Mouse (Mus musculus): ENCODE measurements at regions not wholly inside any gene's neighbourhood (a gene's known extent, or its start where the extent isn't known, plus 50 kb on each side); places are given as distances from the start of the nearest gene placed in this dataset.

DNA sequence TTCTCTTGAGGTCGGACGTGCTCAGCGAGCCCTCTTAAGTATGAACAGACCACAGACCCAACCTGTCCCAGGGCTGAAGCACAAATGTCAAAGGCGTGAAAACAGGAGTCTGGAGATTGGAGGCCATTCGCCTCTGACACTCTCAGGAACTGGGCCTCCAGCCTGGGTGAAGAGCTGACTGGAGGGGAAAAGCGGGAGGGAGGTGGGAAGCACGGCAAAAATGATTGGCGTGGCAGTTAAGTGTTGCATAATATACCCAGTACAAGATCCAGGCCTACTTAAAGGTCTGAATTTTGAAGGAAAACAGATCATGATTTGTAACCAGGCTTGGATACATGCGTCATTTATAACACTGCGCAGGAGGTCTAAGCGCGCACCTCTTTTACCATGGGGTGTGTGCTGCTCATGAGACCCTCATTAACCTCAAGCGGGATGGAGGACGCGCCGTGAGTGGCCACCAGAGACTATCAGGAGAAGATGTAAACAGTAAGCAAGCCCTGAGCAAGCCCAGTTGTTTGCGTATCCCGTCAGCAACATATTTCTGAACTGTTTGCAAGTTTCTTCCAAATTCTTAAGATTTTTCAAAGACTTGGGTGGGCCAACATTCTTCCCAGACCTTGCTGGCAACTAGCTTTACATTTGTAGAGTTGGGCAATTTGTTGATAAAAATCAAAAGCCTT, 444.0 kb upstream of the Nr2f2 start:
- Histone ChIP-seq H3K36me3 (ENCODE audit: control insufficient read depth, insufficient read depth) (no peaks in the 10 kb centered on the region), H3K27me3 (replicated peaks; ENCODE audit: control insufficient read depth, insufficient read depth, low read length) (no peaks in the 10 kb centered on the region), H3K9me3 (ENCODE audit: control insufficient read depth) (no peaks in the 10 kb centered on the region), H3K27ac (ENCODE audit: low read depth, low read length) (no peak overlapping the region), H3K4me1 (replicated peaks; ENCODE audit: control insufficient read depth, insufficient read depth, low read length) (no peaks in the 10 kb centered on the region), H3K4me3 (ENCODE audit: low read depth, low read length) (no peak overlapping the region), H3K4me2 (replicated peaks; ENCODE audit: low read depth) (no peak overlapping the region), H3K9ac (ENCODE audit: low read depth, low read length) (no peak overlapping the region)
- ATAC-seq: no peak
- TF ChIP-seq CTCF (IDR thresholded peaks at IDR 0.05; ENCODE audit: low read depth): no peak
- 73% methylated on average over 18 of the region's 18 CpGs for WGBS

DNA sequence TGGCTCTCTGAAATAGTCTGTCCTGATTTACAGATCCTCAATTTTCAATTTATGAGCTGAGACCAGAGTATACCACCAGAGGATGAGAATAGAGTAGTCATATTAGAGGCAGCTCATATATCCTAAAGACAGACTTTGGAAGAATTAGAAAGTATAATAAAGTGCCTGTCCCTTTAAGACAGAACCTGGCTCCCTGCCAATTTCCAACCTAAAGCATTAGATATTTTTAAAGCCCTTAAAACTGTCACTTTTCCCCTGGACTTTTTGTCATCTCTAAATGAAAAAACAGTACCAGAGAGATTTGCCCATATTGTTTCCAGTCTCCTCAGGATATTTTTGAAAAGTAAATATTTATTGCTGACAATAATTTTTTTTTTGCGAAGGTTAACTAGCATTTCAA, 437.7 kb upstream of the Nr2f2 start:
- H3K27ac ChIP-seq (ENCODE audit: low read depth, low read length): no peak overlapping the region

DNA sequence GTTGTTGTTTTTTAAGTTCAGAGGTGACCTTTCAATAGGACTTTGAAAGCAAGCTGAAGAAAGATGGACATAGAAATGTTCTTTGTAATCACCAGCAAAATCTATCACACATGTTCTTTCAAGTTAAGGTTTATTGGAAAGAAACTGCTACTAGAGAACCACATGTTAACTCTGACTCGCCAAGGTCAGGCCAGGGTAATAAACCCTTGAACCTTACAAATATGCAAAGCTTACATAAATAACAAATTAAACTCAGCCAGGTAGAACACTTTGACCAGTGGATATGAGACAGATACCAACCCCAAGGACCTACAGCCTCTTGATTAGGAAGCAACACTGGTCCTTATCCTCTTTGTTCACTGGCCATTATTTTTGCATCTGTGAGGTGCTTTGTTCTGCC, 433.4 kb upstream of the Nr2f2 start:
- H3K4me1 ChIP-seq (replicated peaks; ENCODE audit: control insufficient read depth, insufficient read depth, low read length): no peaks in the 10 kb centered on the region
- no peak for TF ChIP-seq CTCF (IDR thresholded peaks at IDR 0.05; ENCODE audit: low read depth)

More for the DNA sequence above, 437.7 kb upstream of the Nr2f2 start:
- 36% methylated on average over 1 of the region's 1 CpGs for WGBS
- Histone ChIP-seq H3K9ac (ENCODE audit: low read depth, low read length) (no peak overlapping the region), H3K4me1 (replicated peaks; ENCODE audit: control insufficient read depth, insufficient read depth, low read length) (no peaks in the 10 kb centered on the region), H3K36me3 (ENCODE audit: control insufficient read depth, insufficient read depth) (no peaks in the 10 kb centered on the region), H3K9me3 (ENCODE audit: control insufficient read depth) (no peaks in the 10 kb centered on the region), H3K27me3 (replicated peaks; ENCODE audit: control insufficient read depth, insufficient read depth, low read length) (no peaks in the 10 kb centered on the region), H3K4me3 (ENCODE audit: low read depth, low read length) (no peak overlapping the region), H3K4me2 (replicated peaks; ENCODE audit: low read depth) (no peak overlapping the region)
- no peak for ATAC-seq
- TF ChIP-seq CTCF (IDR thresholded peaks at IDR 0.05; ENCODE audit: low read depth): no peak

DNA sequence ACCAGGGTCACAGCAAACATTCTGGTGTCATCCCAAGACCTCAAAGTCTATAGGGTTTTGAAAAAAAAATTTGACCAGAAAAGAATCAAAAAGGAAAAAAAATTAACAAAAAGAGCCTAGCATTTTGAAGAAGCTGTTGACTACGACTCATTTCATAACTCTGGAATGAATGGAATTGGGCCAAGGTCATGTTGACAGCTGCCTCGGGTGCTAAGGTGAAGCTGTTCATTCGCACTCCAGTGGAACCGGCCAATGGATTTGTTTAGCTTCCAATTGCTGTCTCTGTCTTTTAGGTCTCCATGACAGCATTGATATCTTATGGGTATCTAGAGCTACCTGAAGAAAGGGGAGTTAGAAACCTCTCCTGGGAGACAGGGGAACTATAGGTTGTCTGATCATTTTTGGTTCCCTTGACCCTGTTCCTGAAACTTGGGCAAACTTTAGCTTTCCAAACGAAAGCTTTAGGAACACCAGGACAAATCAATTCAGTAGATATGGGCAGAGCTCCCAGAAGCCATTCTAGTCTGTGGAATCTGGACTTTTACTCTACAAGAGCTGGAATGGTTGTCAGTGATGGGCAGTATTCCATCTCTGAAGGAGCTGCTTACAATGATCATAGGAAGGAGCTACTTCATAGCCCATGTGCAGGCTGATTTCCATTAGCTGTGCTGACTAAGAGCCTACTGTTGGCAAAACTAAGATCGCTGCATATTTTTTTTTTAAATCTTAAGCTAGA, 432.7 kb upstream of the Nr2f2 start:
- no peaks in the 10 kb centered on the region for H3K36me3 ChIP-seq (ENCODE audit: control insufficient read depth, insufficient read depth)
- H3K9ac ChIP-seq (ENCODE audit: low read depth, low read length): no peak overlapping the region
- H3K27me3 ChIP-seq (replicated peaks; ENCODE audit: control insufficient read depth, insufficient read depth, low read length): no peaks in the 10 kb centered on the region
- no peak overlapping the region for H3K4me3 ChIP-seq (ENCODE audit: low read depth, low read length)
- H3K9me3 ChIP-seq (ENCODE audit: control insufficient read depth): no peaks in the 10 kb centered on the region
- 65% methylated on average over 6 of the region's 6 CpGs for WGBS
- no peaks in the 10 kb centered on the region for H3K4me1 ChIP-seq (replicated peaks; ENCODE audit: control insufficient read depth, insufficient read depth, low read length)
- no peak for TF ChIP-seq CTCF (IDR thresholded peaks at IDR 0.05; ENCODE audit: low read depth)
- H3K27ac ChIP-seq (ENCODE audit: low read depth, low read length): no peak overlapping the region
- no peak overlapping the region for H3K4me2 ChIP-seq (replicated peaks; ENCODE audit: low read depth)
- ATAC-seq: no peak

More for the DNA sequence above, 433.4 kb upstream of the Nr2f2 start:
- H3K27ac ChIP-seq (ENCODE audit: low read depth, low read length): no peak overlapping the region
- no peaks in the 10 kb centered on the region for H3K9me3 ChIP-seq (ENCODE audit: control insufficient read depth)
- no peaks in the 10 kb centered on the region for H3K36me3 ChIP-seq (ENCODE audit: control insufficient read depth, insufficient read depth)
- H3K4me2 ChIP-seq (replicated peaks; ENCODE audit: low read depth): no peak overlapping the region
- 60% methylated on average over 1 of the region's 1 CpGs for WGBS
- ATAC-seq: no peak
- H3K9ac ChIP-seq (ENCODE audit: low read depth, low read length): no peak overlapping the region
- H3K4me3 ChIP-seq (ENCODE audit: low read depth, low read length): no peak overlapping the region
- no peaks in the 10 kb centered on the region for H3K27me3 ChIP-seq (replicated peaks; ENCODE audit: control insufficient read depth, insufficient read depth, low read length)

DNA sequence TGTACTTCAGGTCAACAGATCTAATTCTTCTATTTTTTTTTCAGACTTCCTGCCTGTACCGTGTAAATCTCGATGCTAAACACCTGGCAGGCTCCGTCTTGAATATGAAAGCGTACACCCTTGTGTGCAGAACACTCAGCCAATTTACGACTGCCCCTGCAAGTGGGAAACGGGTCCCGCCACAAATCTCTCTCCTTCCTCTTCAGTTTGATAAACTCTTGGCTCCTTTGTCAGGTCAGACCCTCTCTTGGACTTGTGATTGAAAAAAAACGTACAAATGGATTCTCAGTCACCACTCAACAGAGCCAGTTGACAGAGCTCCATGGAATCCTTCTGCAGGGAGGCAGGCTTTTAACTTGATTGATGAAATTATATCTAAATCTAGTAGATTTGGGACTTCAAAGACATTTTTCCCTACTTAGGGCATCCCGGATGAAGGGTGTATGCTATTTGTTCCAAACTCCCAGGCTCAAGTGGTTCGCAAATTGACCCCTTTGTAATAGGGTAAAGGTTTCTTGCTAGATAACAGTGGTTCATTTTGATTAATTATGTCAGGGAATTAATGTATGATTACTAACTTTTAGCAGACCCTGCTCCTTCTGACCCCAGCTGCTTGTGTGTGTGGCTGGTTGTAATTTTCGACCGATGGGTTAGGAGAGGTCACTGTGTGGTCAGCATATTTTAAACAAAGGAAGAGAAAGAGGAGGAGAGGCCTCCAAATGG, 429.7 kb upstream of the Nr2f2 start:
- Histone ChIP-seq H3K4me2 (replicated peaks; ENCODE audit: low read depth) (no peak overlapping the region), H3K9me3 (ENCODE audit: control insufficient read depth) (no peaks in the 10 kb centered on the region), H3K27me3 (replicated peaks; ENCODE audit: control insufficient read depth, insufficient read depth, low read length) (no peaks in the 10 kb centered on the region), H3K4me1 (replicated peaks; ENCODE audit: control insufficient read depth, insufficient read depth, low read length) (no peaks in the 10 kb centered on the region), H3K36me3 (ENCODE audit: control insufficient read depth, insufficient read depth) (no peaks in the 10 kb centered on the region), H3K9ac (ENCODE audit: low read depth, low read length) (no peak overlapping the region), H3K4me3 (ENCODE audit: low read depth, low read length) (no peak overlapping the region), H3K27ac (ENCODE audit: low read depth, low read length) (no peak overlapping the region)
- no peak for ATAC-seq
- 30% methylated on average over 12 of the region's 12 CpGs for WGBS
- no peak for TF ChIP-seq CTCF (IDR thresholded peaks at IDR 0.05; ENCODE audit: low read depth)

Data from intestine, postnatal 0 days (tissue).